ENCODE assay signal across 12 mouse cellular contexts in genomic region chr5:148146200-148146823, GRCm38 (mm10).
DNase-seq lines count a peak whose midpoint lies in the region; ATAC-seq and TF ChIP-seq lines count a peak whose summit lies in the region.
"Had no signal": no experiment of that assay in that cellular context is flagged by ENCODE, and none has a peak within 500 bp of the region (broad histone marks: within the 10 kb centered on the region; RNA-seq: fewer than 3 reads in every experiment).

No protein-coding gene starts in this region.

- DNase-seq in cerebellum, adult 2 months: peak; percentile 40 to 46
- DNase-seq in cerebellum, adult 8-10 months: no peak
- DNase-seq in neural tube, embryonic 10.5 days (ENCODE audit: extremely low spot score, low spot score): no peak
- DNase-seq in left cerebral cortex, postnatal 25 days (ENCODE audit: low spot score in 2 of 2): peak; percentile 53 to 89
- DNase-seq in adrenal gland, adult 8-10 months: no peak
- no peak for DNase-seq in embryo, embryonic 9.5 days (ENCODE audit: extremely low spot score)
- DNase-seq: adrenal gland, postnatal 14 days; gastrocnemius, postnatal 36 days; lung, adult 2 months had no signal

- no peak for TF ChIP-seq POLR2A in cerebellum, adult 2 months (IDR thresholded peaks at IDR 0.05; ENCODE audit: borderline replicate concordance, insufficient read depth, low read length)

- ATAC-seq in neural tube, embryonic 13.5 days (ENCODE audit: low read depth): 0 out of 2 replicates have a peak, but pooled peaks have one; percentile 19
- ATAC-seq in CD4-positive, CD25-positive, alpha-beta regulatory T cell, adult 4 months: no peak

- H3K27me3 ChIP-seq in cerebellum, adult 2 months (ENCODE audit: control insufficient read depth, insufficient read depth, low read length): no peaks in the 10 kb centered on the region
- no peaks in the 10 kb centered on the region for H3K27me3 ChIP-seq in neural tube, embryonic 13.5 days

- no peak overlapping the region for H3K4me2 ChIP-seq in neural tube, embryonic 13.5 days

- intact Hi-C loops in left cerebral cortex, postnatal 25 days (cut with DNase I): no loop called here

- H3K27ac ChIP-seq in cerebellum, adult 2 months (ENCODE audit: insufficient read depth, low read length): no peak overlapping the region
- peak overlapping the region; percentile 69 for H3K27ac ChIP-seq in neural tube, embryonic 13.5 days (replicated peaks)
- H3K27ac ChIP-seq: layer of hippocampus, adult 2 months had no signal

- no peak overlapping the region for H3K9ac ChIP-seq in neural tube, embryonic 13.5 days

- H3K4me1 ChIP-seq in cerebellum, adult 2 months (ENCODE audit: control insufficient read depth, insufficient read depth, low read length): no peaks in the 10 kb centered on the region; the same call in 1 of the 2 replicates
- peaks cover 40% of the 10 kb centered on the region for H3K4me1 ChIP-seq in neural tube, embryonic 13.5 days (replicated peaks)

- 49% methylated on average over 12 of the region's 12 CpGs for WGBS in cerebellum, adult 2 months
- 75% methylated on average over 12 of the region's 12 CpGs for WGBS in neural tube, embryonic 13.5 days

- H3K36me3 ChIP-seq in neural tube, embryonic 13.5 days: no peaks in the 10 kb centered on the region

- no peak for TF ChIP-seq CTCF in cerebellum, adult 2 months (IDR thresholded peaks at IDR 0.05; ENCODE audit: borderline replicate concordance, insufficient read depth, low read depth, low read length)

- H3K4me3 ChIP-seq in cerebellum, adult 2 months (replicated peaks; ENCODE audit: insufficient read depth, low read depth, low read length): no peak overlapping the region
- no peak overlapping the region for H3K4me3 ChIP-seq in neural tube, embryonic 13.5 days
- H3K4me3 ChIP-seq: layer of hippocampus, adult 2 months had no signal

- peaks cover 4% of the 10 kb centered on the region; the same call in 1 of the 2 replicates for H3K9me3 ChIP-seq in neural tube, embryonic 13.5 days

Comparison
In these comparisons a context has a peak if more than half of its experiments do, and no peak if none do; other contexts are left out.
1. DNase-seq: peak in cerebellum, adult 2 months (2 of 2) and left cerebral cortex, postnatal 25 days (2 of 2); none in cerebellum, adult 8-10 months (single experiment), neural tube, embryonic 10.5 days (single experiment), adrenal gland, adult 8-10 months (single experiment) and embryo, embryonic 9.5 days (single experiment).